Mouse (Mus musculus) hindlimb bud, embryonic 11.5 days (tissue): ENCODE results near the gene Cox8a.

Source experiments
- DNase-seq: peaks from one replicate; pipeline ENCODE4 v3.0.0-alpha.2; 2012; ENCODE audit warnings: low read depth, low spot score; ENCODE audit errors: extremely low spot score

Cox8a gene

GRCm38 (mm10) chr19:7217162-7217925, at the start of gene Cox8a:
Gene Cox8a, minus strand, starts transcription at chr19:7217616.
- DNase-seq = peak; percentile 95

- no peak for DNase-seq
These were observed 49.0 kb upstream of the Cox8a start for GRCm38 (mm10) chr19:7266421-7266831.

GRCm38 (mm10) chr19:7265478-7266191, 48.2 kb upstream of the Cox8a start:
- DNase-seq = no peak

GRCm38 (mm10) chr19:7264766-7265331, 47.4 kb upstream of the Cox8a start:
- DNase-seq = no peak

GRCm38 (mm10) chr19:7264088-7264765, 46.8 kb upstream of the Cox8a start:
- no peak for DNase-seq

- no peak for DNase-seq
These were observed 45.2 kb upstream of the Cox8a start for GRCm38 (mm10) chr19:7262592-7262991.

- no peak for DNase-seq
These were observed 44.5 kb upstream of the Cox8a start for GRCm38 (mm10) chr19:7261964-7262363.

GRCm38 (mm10) chr19:7261476-7261875, 44.1 kb upstream of the Cox8a start:
- no peak for DNase-seq

- no peak for DNase-seq
These were observed 40.5 kb upstream of the Cox8a start for GRCm38 (mm10) chr19:7257881-7258280.

GRCm38 (mm10) chr19:7246021-7246420, 28.6 kb upstream of the Cox8a start:
- no peak for DNase-seq

- DNase-seq = peak; percentile 71
These were observed 23.6 kb upstream of the Cox8a start, which contains the start of gene Naa40 for GRCm38 (mm10) chr19:7240782-7241690. Gene Naa40, minus strand, starts transcription at chr19:7241183.

GRCm38 (mm10) chr19:7240291-7240690, 22.9 kb upstream of the Cox8a start:
- no peak for DNase-seq

GRCm38 (mm10) chr19:7239574-7239973, 22.2 kb upstream of the Cox8a start:
- no peak for DNase-seq

- DNase-seq = no peak
These were observed 19.3 kb upstream of the Cox8a start for GRCm38 (mm10) chr19:7236742-7237141.

GRCm38 (mm10) chr19:7236011-7236410, 18.6 kb upstream of the Cox8a start:
- no peak for DNase-seq

GRCm38 (mm10) chr19:7235461-7235860, 18.0 kb upstream of the Cox8a start:
- no peak for DNase-seq

GRCm38 (mm10) chr19:7234537-7235221, 17.3 kb upstream of the Cox8a start:
- DNase-seq = no peak

- no peak for DNase-seq
These were observed 9.1 kb upstream of the Cox8a start for GRCm38 (mm10) chr19:7226511-7226914.

GRCm38 (mm10) chr19:7225096-7225690, 7.8 kb upstream of the Cox8a start:
- no peak for DNase-seq
